Mouse (Mus musculus): ENCODE results near the gene March6. TPM values are rescaled to one million over a fixed set of nuclear protein-coding genes. Genes with fewer than 3 reads are reported as not detected.
A peak's percentile ranks its signal among the peaks of the same experiment; 100 is the strongest.

Gene March6
- polyA plus RNA-seq, 1 experiment = 26.7 TPM

DNA sequence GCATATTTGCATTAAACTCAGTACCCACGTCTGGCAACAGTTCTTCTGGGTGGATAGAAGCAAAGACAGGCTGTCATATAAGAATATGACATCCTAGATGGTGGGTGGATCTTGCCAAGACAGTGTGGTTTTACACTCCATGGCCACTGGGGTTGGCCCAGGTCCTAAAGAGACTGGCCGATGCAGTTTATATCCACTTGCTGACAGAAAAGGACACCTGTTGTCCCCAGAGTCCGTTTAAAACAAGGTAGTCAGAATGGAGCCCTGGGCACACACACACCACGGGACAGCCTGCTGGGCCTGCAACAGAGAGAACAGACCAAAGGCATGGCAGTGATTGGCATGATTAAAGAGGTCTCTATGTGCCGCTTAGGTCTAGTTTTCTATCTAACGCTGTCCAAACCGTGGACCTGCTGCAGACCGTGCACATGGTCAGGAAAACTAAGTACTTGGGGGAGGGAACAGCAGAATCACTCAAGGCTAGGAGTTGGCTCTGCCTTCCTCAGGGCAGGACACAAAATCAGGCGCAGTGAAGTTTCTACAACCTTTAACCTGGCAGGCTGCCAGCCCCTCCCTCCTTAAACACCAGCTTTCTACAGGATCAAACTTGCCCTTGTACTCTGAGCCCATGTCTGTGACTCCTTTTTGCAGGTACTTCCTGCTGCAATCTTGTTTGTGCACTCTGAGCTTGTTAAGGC lies 38.6 kb upstream of the March6 start:
- Histone ChIP-seq H3K36me3 (ENCODE audit: control insufficient read depth, insufficient read depth, low read length) (no peaks in the 10 kb centered on the region), H3K27me3 (ENCODE audit: control insufficient read depth, insufficient read depth, low read length) (no peaks in the 10 kb centered on the region), H3K4me1 (ENCODE audit: control insufficient read depth, insufficient read depth, low read length) (peaks cover 2% of the 10 kb centered on the region), H3K27ac (ENCODE audit: control insufficient read depth, insufficient read depth, low read depth, low read length) (no peak overlapping the region), H3K4me3 (ENCODE audit: control insufficient read depth, low read depth, low read length) (no peak overlapping the region)
- TF ChIP-seq POLR2A (IDR thresholded peaks at IDR 0.05; ENCODE audit: control insufficient read depth, low read depth, low read length) = no peak
- no peak for TF ChIP-seq CTCF (IDR thresholded peaks at IDR 0.05; ENCODE audit: control insufficient read depth, insufficient read depth, insufficient replicate concordance, low read depth, low read length)

DNA sequence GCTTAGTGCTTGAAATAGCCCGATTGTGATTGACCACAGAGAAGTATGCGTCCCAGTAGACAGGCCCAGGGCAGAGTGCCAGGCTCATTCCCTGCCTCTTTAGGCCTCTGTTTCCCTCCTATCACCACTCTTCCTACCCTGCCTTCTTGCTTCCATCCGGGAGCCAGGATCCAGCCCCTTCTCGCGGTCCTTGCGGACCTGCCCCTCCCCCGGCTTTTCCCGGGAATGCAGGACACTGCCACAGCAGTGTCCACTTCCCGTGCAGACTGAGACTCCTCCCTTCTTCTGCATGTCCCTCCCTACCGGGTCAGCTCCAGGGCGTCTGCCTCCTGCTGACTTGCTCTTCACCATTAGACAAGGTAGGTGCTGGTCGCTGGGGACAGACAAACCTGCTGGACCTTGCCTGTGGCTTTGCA lies 37.7 kb upstream of the March6 start:
- H3K4me3 ChIP-seq (ENCODE audit: control insufficient read depth, low read depth, low read length) = no peak overlapping the region; the same call in 1 of the 2 replicates
- H3K27ac ChIP-seq (ENCODE audit: control insufficient read depth, insufficient read depth, low read depth, low read length) = peak overlapping the region; percentile 57; the same call in 1 of the 2 replicates
- TF ChIP-seq CTCF (IDR thresholded peaks at IDR 0.05; ENCODE audit: control insufficient read depth, insufficient read depth, insufficient replicate concordance, low read depth, low read length) = no peak
- peak; percentile 60 for TF ChIP-seq POLR2A (IDR thresholded peaks at IDR 0.05; ENCODE audit: control insufficient read depth, low read depth, low read length)
- no peaks in the 10 kb centered on the region for H3K36me3 ChIP-seq (ENCODE audit: control insufficient read depth, insufficient read depth, low read length)
- H3K27me3 ChIP-seq (ENCODE audit: control insufficient read depth, insufficient read depth, low read length) = no peaks in the 10 kb centered on the region
- H3K4me1 ChIP-seq (ENCODE audit: control insufficient read depth, insufficient read depth, low read length) = peaks cover 2% of the 10 kb centered on the region

DNA sequence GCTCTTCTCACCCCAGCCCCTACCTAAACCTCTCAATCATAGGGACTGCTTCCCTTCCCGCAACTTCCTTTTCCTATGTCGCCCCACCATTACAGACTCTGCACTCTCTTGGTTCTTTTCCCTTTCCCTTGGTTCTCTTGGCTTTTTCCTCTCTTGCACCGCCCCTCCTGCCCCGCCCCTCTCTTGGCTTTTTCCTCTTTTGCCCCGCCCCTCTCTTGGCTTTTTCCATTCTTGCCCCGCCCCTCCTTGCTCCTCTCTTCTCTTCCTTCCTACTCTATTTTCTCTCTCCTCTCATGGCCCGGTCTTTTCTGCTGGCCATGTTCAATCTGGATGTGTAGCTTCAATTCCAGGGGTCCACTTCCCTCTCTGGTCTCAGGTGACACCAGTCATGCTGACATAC lies 36.6 kb upstream of the March6 start:
- TF ChIP-seq CTCF (IDR thresholded peaks at IDR 0.05; ENCODE audit: control insufficient read depth, insufficient read depth, insufficient replicate concordance, low read depth, low read length) (no peak), POLR2A (IDR thresholded peaks at IDR 0.05; ENCODE audit: control insufficient read depth, low read depth, low read length) (no peak)
- Histone ChIP-seq H3K27ac (ENCODE audit: control insufficient read depth, insufficient read depth, low read depth, low read length) (no peak overlapping the region), H3K36me3 (ENCODE audit: control insufficient read depth, insufficient read depth, low read length) (no peaks in the 10 kb centered on the region), H3K4me3 (ENCODE audit: control insufficient read depth, low read depth, low read length) (no peak overlapping the region), H3K4me1 (ENCODE audit: control insufficient read depth, insufficient read depth, low read length) (peaks cover 2% of the 10 kb centered on the region), H3K27me3 (ENCODE audit: control insufficient read depth, insufficient read depth, low read length) (no peaks in the 10 kb centered on the region)

DNA sequence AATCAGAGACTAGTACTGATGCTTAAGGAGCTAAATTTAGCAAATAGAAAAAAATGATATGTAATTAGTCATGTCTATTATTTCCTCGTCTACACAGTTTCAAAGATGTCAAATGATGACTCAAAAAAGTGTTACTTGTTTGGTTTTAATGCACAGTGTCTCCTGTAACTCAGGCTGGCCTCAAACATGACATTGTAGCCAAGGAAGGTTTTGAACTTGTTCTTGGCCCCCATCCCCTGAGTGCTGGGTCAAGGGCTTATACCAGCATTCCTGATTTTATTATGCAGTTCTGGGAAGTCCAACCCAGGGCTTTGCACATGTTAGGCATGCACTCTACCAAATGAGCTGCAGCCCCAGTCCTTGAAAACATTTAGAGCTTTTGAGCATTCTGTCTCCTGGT lies 34.9 kb upstream of the March6 start:
- no peaks in the 10 kb centered on the region for H3K27me3 ChIP-seq (ENCODE audit: control insufficient read depth, insufficient read depth, low read length)
- no peak overlapping the region for H3K4me3 ChIP-seq (ENCODE audit: control insufficient read depth, low read depth, low read length)
- H3K4me1 ChIP-seq (ENCODE audit: control insufficient read depth, insufficient read depth, low read length) = no peaks in the 10 kb centered on the region; the same call in 1 of the 2 replicates
- H3K36me3 ChIP-seq (ENCODE audit: control insufficient read depth, insufficient read depth, low read length) = no peaks in the 10 kb centered on the region
- TF ChIP-seq CTCF (IDR thresholded peaks at IDR 0.05; ENCODE audit: control insufficient read depth, insufficient read depth, insufficient replicate concordance, low read depth, low read length) (no peak), POLR2A (IDR thresholded peaks at IDR 0.05; ENCODE audit: control insufficient read depth, low read depth, low read length) (no peak)
- H3K27ac ChIP-seq (ENCODE audit: control insufficient read depth, insufficient read depth, low read depth, low read length) = no peak overlapping the region

DNA sequence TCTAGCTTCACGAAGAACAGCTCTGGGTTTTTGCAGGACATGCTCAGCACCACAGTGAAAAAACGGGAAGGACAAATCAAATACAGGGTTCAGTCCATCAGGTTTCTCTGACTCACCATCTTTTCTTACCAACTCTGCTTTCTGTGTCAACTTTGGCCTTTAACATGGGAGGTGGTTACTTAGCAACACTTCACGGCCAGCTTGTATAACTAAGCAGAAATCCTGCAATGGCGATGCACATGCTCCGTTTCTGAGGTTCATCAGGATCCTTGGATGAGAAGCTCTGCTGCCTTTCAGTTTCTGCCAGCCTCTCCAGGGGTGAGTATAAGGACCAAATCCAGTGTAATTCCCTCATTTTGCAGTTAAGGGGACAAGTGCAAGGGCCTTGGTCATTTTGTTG lies 34.3 kb upstream of the March6 start, which contains the start of gene Cmbl:
TSS of gene Cmbl (plus strand) at position 206 of the 400 bp plus-strand sequence.
- Histone ChIP-seq H3K36me3 (ENCODE audit: control insufficient read depth, insufficient read depth, low read length) (no peaks in the 10 kb centered on the region), H3K4me3 (ENCODE audit: control insufficient read depth, low read depth, low read length) (no peak within 1 kb of the TSS), H3K4me1 (ENCODE audit: control insufficient read depth, insufficient read depth, low read length) (no peaks in the 10 kb centered on the region; the same call in 1 of the 2 replicates), H3K27me3 (ENCODE audit: control insufficient read depth, insufficient read depth, low read length) (no peaks in the 10 kb centered on the region), H3K27ac (ENCODE audit: control insufficient read depth, insufficient read depth, low read depth, low read length) (no peak within 1 kb of the TSS)
- no peak for TF ChIP-seq CTCF (IDR thresholded peaks at IDR 0.05; ENCODE audit: control insufficient read depth, insufficient read depth, insufficient replicate concordance, low read depth, low read length)
- TF ChIP-seq POLR2A (IDR thresholded peaks at IDR 0.05; ENCODE audit: control insufficient read depth, low read depth, low read length) = no peak

DNA sequence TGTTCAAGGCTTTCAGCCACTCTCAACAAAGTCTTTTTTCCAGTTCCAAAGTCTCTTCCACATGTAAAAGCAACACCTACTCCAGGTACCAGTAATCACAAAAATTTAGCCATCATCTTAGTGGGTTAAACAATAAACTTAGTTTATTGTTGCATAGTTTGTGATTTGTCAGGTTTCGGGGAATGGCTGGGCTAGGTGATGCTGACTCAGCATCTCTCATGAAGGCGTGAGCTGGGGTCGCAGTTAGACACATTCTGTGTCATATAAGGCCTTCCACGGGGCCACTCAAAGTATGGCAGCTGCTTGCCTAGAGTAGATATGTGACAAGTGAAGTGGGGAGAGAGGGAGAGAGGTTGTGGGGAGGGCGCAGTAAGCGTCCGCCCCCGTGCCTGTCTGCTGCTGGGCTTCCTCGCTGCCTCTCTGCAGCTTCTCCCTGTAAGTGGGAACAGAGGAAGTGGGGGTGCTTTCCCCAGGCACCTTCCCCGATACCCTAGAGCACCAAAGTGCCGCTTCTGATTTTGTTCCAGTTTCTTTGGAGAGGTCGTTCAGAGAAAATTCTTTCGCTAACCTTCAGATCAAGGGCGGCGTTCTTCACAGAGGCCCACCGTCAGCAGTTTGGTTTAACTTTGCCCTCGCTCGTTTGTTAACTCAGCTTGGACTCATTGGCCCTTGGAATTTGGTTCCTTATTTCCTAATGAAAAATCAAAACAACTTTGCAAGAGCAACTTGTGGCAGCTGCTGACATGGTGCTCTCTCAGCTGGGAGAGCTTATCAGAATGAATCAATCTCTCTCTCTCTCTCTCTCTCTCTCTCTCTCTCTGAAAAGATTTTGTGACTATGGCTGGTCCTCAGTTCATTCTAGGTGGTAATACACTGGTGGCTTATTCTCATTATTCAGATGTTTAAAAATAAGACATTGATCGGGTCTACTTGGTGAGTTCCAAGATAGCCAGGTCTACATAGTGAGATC lies 33.0 kb upstream of the March6 start:
- no peak overlapping the region for H3K4me3 ChIP-seq (ENCODE audit: control insufficient read depth, low read depth, low read length)
- no peak overlapping the region for H3K27ac ChIP-seq (ENCODE audit: control insufficient read depth, insufficient read depth, low read depth, low read length)
- H3K4me1 ChIP-seq (ENCODE audit: control insufficient read depth, insufficient read depth, low read length) = no peaks in the 10 kb centered on the region
- no peak for TF ChIP-seq POLR2A (IDR thresholded peaks at IDR 0.05; ENCODE audit: control insufficient read depth, low read depth, low read length)
- no peak for TF ChIP-seq CTCF (IDR thresholded peaks at IDR 0.05; ENCODE audit: control insufficient read depth, insufficient read depth, insufficient replicate concordance, low read depth, low read length)
- no peaks in the 10 kb centered on the region for H3K27me3 ChIP-seq (ENCODE audit: control insufficient read depth, insufficient read depth, low read length)
- no peaks in the 10 kb centered on the region for H3K36me3 ChIP-seq (ENCODE audit: control insufficient read depth, insufficient read depth, low read length)

DNA sequence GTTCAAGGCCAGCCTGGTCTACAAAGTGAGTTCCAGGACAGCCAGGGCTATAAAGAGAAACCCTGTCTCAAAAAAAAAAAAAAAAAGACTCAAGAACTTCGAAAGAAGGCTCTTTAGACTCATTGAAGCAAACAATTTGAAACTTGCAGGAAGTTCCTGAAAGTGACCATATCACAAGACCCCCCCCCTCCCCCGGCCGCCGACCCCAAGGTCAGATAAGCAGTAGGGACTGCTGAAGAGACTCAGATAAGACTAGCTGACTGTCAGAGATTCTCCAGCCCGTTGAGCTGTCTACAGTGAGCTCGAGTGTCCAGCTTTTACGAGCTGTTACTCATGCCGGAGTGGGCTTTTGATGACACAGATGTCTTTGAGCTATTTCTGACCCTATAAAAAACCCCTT lies 32.0 kb upstream of the March6 start:
- Histone ChIP-seq H3K27me3 (ENCODE audit: control insufficient read depth, insufficient read depth, low read length) (no peaks in the 10 kb centered on the region), H3K27ac (ENCODE audit: control insufficient read depth, insufficient read depth, low read depth, low read length) (no peak overlapping the region), H3K4me1 (ENCODE audit: control insufficient read depth, insufficient read depth, low read length) (no peaks in the 10 kb centered on the region), H3K36me3 (ENCODE audit: control insufficient read depth, insufficient read depth, low read length) (no peaks in the 10 kb centered on the region), H3K4me3 (ENCODE audit: control insufficient read depth, low read depth, low read length) (no peak overlapping the region)
- TF ChIP-seq CTCF (IDR thresholded peaks at IDR 0.05; ENCODE audit: control insufficient read depth, insufficient read depth, insufficient replicate concordance, low read depth, low read length) = no peak
- TF ChIP-seq POLR2A (IDR thresholded peaks at IDR 0.05; ENCODE audit: control insufficient read depth, low read depth, low read length) = no peak

All from testis, adult 2 months (tissue).